Mouse (Mus musculus): ENCODE measurements around the gene Sox8. TPM values are rescaled to one million over a fixed set of nuclear protein-coding genes. Genes with fewer than 3 reads are reported as not detected.

Gene Sox8
- total and polyA plus RNA-seq, 3 experiments: not detected

DNA sequence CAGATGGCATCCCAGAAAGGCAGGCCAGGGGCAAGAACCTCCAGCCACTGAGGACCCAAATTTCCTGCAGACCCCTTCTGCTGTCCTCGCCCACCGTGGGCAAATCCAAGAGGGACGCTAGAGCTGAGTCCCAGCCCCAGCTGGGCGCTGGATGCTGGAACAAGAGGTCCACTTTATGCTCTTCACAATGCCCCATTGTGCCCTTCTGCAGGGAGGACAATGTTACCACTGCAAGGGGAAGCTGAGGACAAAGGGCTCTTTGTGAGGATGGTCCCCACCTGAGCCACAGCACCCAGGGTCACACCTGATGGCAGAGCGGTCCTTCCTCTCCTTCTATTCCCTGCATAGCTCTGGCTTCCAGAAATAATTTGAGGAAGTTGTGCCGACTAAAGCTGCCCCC is 6.8 kb upstream of the Sox8 start:
- DNase-seq (ENCODE audit: low read depth, low spot score): no peak
- no peaks in the 10 kb centered on the region for H3K27me3 ChIP-seq (ENCODE audit: control insufficient read depth in 1 of 2, insufficient read depth in 2 of 2, low read length in 2 of 2)
- peaks cover 0 to 12% of the 10 kb centered on the region in 2 experiments; a peak in 2 of 4 replicates for H3K4me1 ChIP-seq (ENCODE audit: control insufficient read depth in 1 of 2, insufficient read depth in 2 of 2, low read length in 2 of 2)
- H3K36me3 ChIP-seq (ENCODE audit: control insufficient read depth in 1 of 2, insufficient read depth in 2 of 2, low read length in 2 of 2): peaks cover 0 to 5% of the 10 kb centered on the region in 2 experiments; a peak in 2 of 4 replicates
- H3K9ac ChIP-seq (ENCODE audit: control insufficient read depth, low read depth, low read length, poor library complexity, severe bottlenecking): no peak overlapping the region
- H3K79me2 ChIP-seq (ENCODE audit: control insufficient read depth, insufficient read depth, low read length, poor library complexity): peaks cover 6% of the 10 kb centered on the region
- H3K4me3 ChIP-seq (ENCODE audit: control insufficient read depth in 1 of 2, insufficient read depth in 1 of 2, low read depth in 2 of 2, low read length in 2 of 2): no peak overlapping the region
- no peaks in the 10 kb centered on the region for H3K9me3 ChIP-seq (replicated peaks; ENCODE audit: insufficient read depth, low read length)
- no peak overlapping the region for H3K27ac ChIP-seq (ENCODE audit: control insufficient read depth, low read depth, low read length)
- no peak for TF ChIP-seq ZNF384 (IDR thresholded peaks at IDR 0.05; ENCODE audit: low read depth, low read length)
- TF ChIP-seq ETS1 (IDR thresholded peaks at IDR 0.05; ENCODE audit: low read depth, low read length): no peak
- TF ChIP-seq ZMIZ1 (IDR thresholded peaks at IDR 0.05; ENCODE audit: low read depth, low read length): no peak
- TF ChIP-seq ZKSCAN1 (IDR thresholded peaks at IDR 0.05; ENCODE audit: low read depth, low read length): no peak
- TF ChIP-seq MXI1 (IDR thresholded peaks at IDR 0.05; ENCODE audit: low read depth, low read length): no peak
- no peak for TF ChIP-seq RAD21 (IDR thresholded peaks at IDR 0.05; ENCODE audit: low read depth, low read length)
- no peak for TF ChIP-seq ELF1 (IDR thresholded peaks at IDR 0.05; ENCODE audit: low read depth, low read length)
- no peak for TF ChIP-seq SMC3 (IDR thresholded peaks at IDR 0.05; ENCODE audit: low read depth, low read length)
- no peak for TF ChIP-seq ZC3H11A (IDR thresholded peaks at IDR 0.05; ENCODE audit: low read depth, low read length)
- no peak for TF ChIP-seq CHD2 (IDR thresholded peaks at IDR 0.05; ENCODE audit: low read length)

- no peaks in the 10 kb centered on the region for H3K9me3 ChIP-seq (replicated peaks; ENCODE audit: insufficient read depth, low read length)
Observed at GRCm38 (mm10) chr17:25576034-25576433, 5.5 kb upstream of the Sox8 start.

More at GRCm38 (mm10) chr17:25576034-25576433, 5.5 kb upstream of the Sox8 start:
- no peak for DNase-seq (ENCODE audit: low read depth, low spot score)
- TF ChIP-seq MYB (IDR thresholded peaks at IDR 0.05; ENCODE audit: low read depth, low read length): no peak
- no peak for TF ChIP-seq CTCF (IDR thresholded peaks at IDR 0.05 in 2 of 3, conservative IDR thresholded peaks at IDR 0.05 in 1 of 3; ENCODE audit: control insufficient read depth in 1 of 3, insufficient read depth in 1 of 3, low read depth in 2 of 3, low read length in 3 of 3, poor library complexity in 1 of 3, severe bottlenecking in 1 of 3)
- no peak for TF ChIP-seq CHD1 (IDR thresholded peaks at IDR 0.05; ENCODE audit: low read depth, low read length)
- TF ChIP-seq KAT2A (conservative IDR thresholded peaks at IDR 0.05; ENCODE audit: low read depth, low read length): no peak
- no peak for TF ChIP-seq POLR2AphosphoS5 (IDR thresholded peaks at IDR 0.05; ENCODE audit: borderline replicate concordance, low read depth, low read length)
- no peak for TF ChIP-seq JUND (IDR thresholded peaks at IDR 0.05; ENCODE audit: low read depth, low read length)
- TF ChIP-seq ZKSCAN1 (IDR thresholded peaks at IDR 0.05; ENCODE audit: low read depth, low read length): no peak
- TF ChIP-seq POLR2AphosphoS2 (IDR thresholded peaks at IDR 0.05; ENCODE audit: low read length): no peak
- TF ChIP-seq GATA1 (IDR thresholded peaks at IDR 0.05; ENCODE audit: low read depth, low read length): no peak
- TF ChIP-seq SIN3A (IDR thresholded peaks at IDR 0.05; ENCODE audit: low read length): no peak
- no peak for TF ChIP-seq ETS1 (IDR thresholded peaks at IDR 0.05; ENCODE audit: low read depth, low read length)
- no peak for TF ChIP-seq RCOR1 (IDR thresholded peaks at IDR 0.05; ENCODE audit: low read depth, low read length)
- no peak for TF ChIP-seq CHD2 (IDR thresholded peaks at IDR 0.05; ENCODE audit: low read length)
- TF ChIP-seq HCFC1 (IDR thresholded peaks at IDR 0.05; ENCODE audit: low read depth, low read length): no peak
- no peak for TF ChIP-seq MEF2A (IDR thresholded peaks at IDR 0.05; ENCODE audit: extremely low read depth, insufficient replicate concordance, low read depth, low read length, poor library complexity, severe bottlenecking)
- no peak for TF ChIP-seq ZNF384 (IDR thresholded peaks at IDR 0.05; ENCODE audit: low read depth, low read length)
- H3K79me2 ChIP-seq (ENCODE audit: control insufficient read depth, insufficient read depth, low read length, poor library complexity): peaks cover 6% of the 10 kb centered on the region
- no peaks in the 10 kb centered on the region for H3K27me3 ChIP-seq (ENCODE audit: control insufficient read depth in 1 of 2, insufficient read depth in 2 of 2, low read length in 2 of 2)
- no peak overlapping the region for H3K4me3 ChIP-seq (ENCODE audit: control insufficient read depth in 1 of 2, insufficient read depth in 1 of 2, low read depth in 2 of 2, low read length in 2 of 2)
- H3K36me3 ChIP-seq (ENCODE audit: control insufficient read depth in 1 of 2, insufficient read depth in 2 of 2, low read length in 2 of 2): peaks cover 0 to 5% of the 10 kb centered on the region in 2 experiments; a peak in 2 of 4 replicates
- peaks cover 0 to 8% of the 10 kb centered on the region in 2 experiments; a peak in 2 of 4 replicates for H3K4me1 ChIP-seq (ENCODE audit: control insufficient read depth in 1 of 2, insufficient read depth in 2 of 2, low read length in 2 of 2)
- no peak overlapping the region for H3K27ac ChIP-seq (ENCODE audit: control insufficient read depth, low read depth, low read length)
- H3K9ac ChIP-seq (ENCODE audit: control insufficient read depth, low read depth, low read length, poor library complexity, severe bottlenecking): no peak overlapping the region
